Mouse (Mus musculus): ENCODE measurements around the gene Ldlrap1. TPM values are rescaled to one million over a fixed set of nuclear protein-coding genes. Genes with fewer than 3 reads are reported as not detected.

Gene Ldlrap1
- polyA plus RNA-seq, 1 experiment from 2014 or later = 20.7 TPM

DNA sequence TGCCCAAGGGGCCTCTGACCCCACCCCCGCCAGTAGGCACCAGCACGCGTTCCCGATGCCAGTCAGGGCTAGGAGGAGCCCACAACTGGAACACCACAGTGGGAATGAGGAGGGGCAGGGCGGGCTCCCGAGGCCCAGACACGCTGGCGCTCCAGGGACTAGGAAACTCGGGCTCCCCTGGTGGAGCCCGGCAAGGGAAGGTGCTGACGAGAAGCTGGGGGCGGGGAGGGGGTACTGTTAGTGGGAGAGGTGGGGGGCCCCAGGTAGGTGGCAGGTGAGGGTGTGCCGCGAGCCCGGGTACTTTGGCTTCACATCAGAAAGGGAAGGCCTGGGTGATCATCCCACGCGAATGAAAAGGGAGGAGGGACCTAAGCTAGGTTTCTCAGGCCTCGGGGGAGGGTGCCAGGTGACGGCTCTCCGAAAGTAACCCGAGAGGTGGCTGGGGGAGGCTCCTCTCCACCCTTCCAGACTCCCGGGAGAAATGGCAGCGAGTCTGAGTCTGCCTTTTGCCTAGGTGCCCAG lies 859 bp downstream of the Ldlrap1 start:
- peak overlapping the region; percentile 89 for H3K9ac ChIP-seq (ENCODE audit: low read depth, low read length)
- no peaks in the 10 kb centered on the region for H3K9me3 ChIP-seq (replicated peaks; ENCODE audit: control insufficient read depth, low read length)
- peak overlapping the region; percentile 94 for H3K4me2 ChIP-seq (ENCODE audit: low read depth, low read length)
- 2% methylated on average over 23 of the region's 23 CpGs for WGBS (ENCODE audit: insufficient replicate concordance)
- H3K27ac ChIP-seq (ENCODE audit: low read length) = peak overlapping the region; percentile 76
- peaks cover 59% of the 10 kb centered on the region for H3K4me1 ChIP-seq (ENCODE audit: control insufficient read depth, low read depth, low read length)
- no peaks in the 10 kb centered on the region for H3K27me3 ChIP-seq (ENCODE audit: control insufficient read depth, insufficient read depth, low read depth, low read length)
- ATAC-seq (ENCODE audit: low read depth) = no peak; the same call in 1 of the 2 replicates
- H3K36me3 ChIP-seq (ENCODE audit: control insufficient read depth, insufficient read depth) = no peaks in the 10 kb centered on the region
- peak overlapping the region; percentile 78 for H3K4me3 ChIP-seq (ENCODE audit: low read depth, low read length)

DNA sequence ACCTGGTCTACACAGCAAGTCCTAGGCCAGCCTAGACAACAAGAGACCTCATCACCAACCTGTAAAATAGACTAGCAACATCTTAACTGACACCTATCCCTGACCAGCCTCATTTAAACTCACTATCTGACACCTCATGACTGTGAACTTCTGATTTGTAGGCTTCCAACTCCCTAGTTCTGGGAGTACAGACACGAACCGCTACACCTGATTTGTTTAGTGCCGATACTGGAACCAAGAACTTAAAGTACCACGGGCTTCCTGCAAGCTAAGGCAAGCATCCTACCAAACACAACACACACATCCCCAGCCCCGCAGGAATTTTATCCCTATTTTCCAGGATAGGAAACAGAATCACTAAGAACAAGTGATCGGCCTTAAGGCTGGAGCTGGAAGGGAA lies 1.5 kb downstream of the Ldlrap1 start:
- Histone ChIP-seq H3K9me3 (replicated peaks; ENCODE audit: control insufficient read depth, low read length) (no peaks in the 10 kb centered on the region), H3K9ac (ENCODE audit: low read depth, low read length) (peak overlapping the region; percentile 89), H3K36me3 (ENCODE audit: control insufficient read depth, insufficient read depth) (no peaks in the 10 kb centered on the region), H3K4me2 (ENCODE audit: low read depth, low read length) (peak overlapping the region; percentile 94), H3K27me3 (ENCODE audit: control insufficient read depth, insufficient read depth, low read depth, low read length) (no peaks in the 10 kb centered on the region), H3K4me1 (ENCODE audit: control insufficient read depth, low read depth, low read length) (peaks cover 66% of the 10 kb centered on the region), H3K4me3 (ENCODE audit: low read depth, low read length) (peak overlapping the region; percentile 78), H3K27ac (ENCODE audit: low read length) (peak overlapping the region; percentile 78)
- no peak for ATAC-seq (ENCODE audit: low read depth)
- 54% methylated on average over 6 of the region's 6 CpGs for WGBS (ENCODE audit: insufficient replicate concordance)

DNA sequence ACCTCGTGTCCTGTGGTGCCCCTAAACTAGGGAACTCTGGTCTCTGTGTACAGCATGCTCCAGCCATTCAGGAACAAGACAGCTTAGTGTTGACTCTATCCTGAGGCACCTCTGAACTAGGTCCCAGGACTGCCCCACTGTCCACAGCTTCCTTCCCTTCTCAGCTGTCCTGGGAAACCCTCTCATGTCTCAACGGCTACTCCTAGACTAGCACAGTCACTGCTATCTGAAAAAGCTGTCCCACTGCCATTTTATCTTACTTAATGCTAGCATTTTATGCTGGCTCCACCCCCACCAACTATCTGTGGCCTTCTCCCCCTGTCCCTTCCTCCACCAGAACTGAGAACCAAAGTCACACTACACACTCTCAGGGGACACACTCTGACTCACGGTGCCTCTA lies 3.5 kb downstream of the Ldlrap1 start:
- H3K27me3 ChIP-seq (ENCODE audit: control insufficient read depth, insufficient read depth, low read depth, low read length) = no peaks in the 10 kb centered on the region
- H3K9me3 ChIP-seq (replicated peaks; ENCODE audit: control insufficient read depth, low read length) = no peaks in the 10 kb centered on the region
- ATAC-seq (ENCODE audit: low read depth) = peak; percentile 9
- peak overlapping the region; percentile 41 for H3K9ac ChIP-seq (ENCODE audit: low read depth, low read length)
- 3% methylated on average over 3 of the region's 3 CpGs for WGBS (ENCODE audit: insufficient replicate concordance)
- H3K36me3 ChIP-seq (ENCODE audit: control insufficient read depth, insufficient read depth) = no peaks in the 10 kb centered on the region
- H3K27ac ChIP-seq (ENCODE audit: low read length) = peak overlapping the region; percentile 78
- peak overlapping the region; percentile 94 for H3K4me2 ChIP-seq (ENCODE audit: low read depth, low read length)
- peak overlapping the region; percentile 11; the same call in 1 of the 2 replicates for H3K4me3 ChIP-seq (ENCODE audit: low read depth, low read length)
- peaks cover 85% of the 10 kb centered on the region for H3K4me1 ChIP-seq (ENCODE audit: control insufficient read depth, low read depth, low read length)

DNA sequence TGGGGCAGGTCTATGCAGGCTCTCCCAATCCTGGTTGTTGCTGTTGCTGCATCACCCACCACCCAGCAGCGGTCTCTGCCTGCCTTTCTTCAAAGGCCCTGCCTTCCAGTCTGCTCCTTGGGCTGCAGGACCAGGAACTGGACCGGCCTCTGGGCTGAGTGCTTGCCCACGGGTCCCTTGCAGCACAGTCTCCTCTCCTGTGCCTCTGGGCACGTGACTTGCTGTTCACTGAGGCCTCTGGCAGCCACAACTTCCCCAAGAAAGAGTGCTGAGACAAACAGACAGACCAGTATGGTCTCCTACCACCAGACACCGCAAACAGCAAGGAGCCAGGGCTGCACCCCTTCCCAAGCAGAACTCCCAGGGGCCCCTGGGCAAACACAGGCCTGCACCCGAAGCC lies 5.5 kb downstream of the Ldlrap1 start:
- Histone ChIP-seq H3K36me3 (ENCODE audit: control insufficient read depth, insufficient read depth) (no peaks in the 10 kb centered on the region), H3K27me3 (ENCODE audit: control insufficient read depth, insufficient read depth, low read depth, low read length) (no peaks in the 10 kb centered on the region), H3K9me3 (replicated peaks; ENCODE audit: control insufficient read depth, low read length) (no peaks in the 10 kb centered on the region), H3K4me3 (ENCODE audit: low read depth, low read length) (peak overlapping the region; percentile 22), H3K4me2 (ENCODE audit: low read depth, low read length) (peak overlapping the region; percentile 47), H3K4me1 (ENCODE audit: control insufficient read depth, low read depth, low read length) (peaks cover 92% of the 10 kb centered on the region), H3K9ac (ENCODE audit: low read depth, low read length) (peak overlapping the region; percentile 43), H3K27ac (ENCODE audit: low read length) (peak overlapping the region; percentile 67)
- WGBS (ENCODE audit: insufficient replicate concordance) = 19% methylated on average over 6 of the region's 6 CpGs
- ATAC-seq (ENCODE audit: low read depth) = no peak

DNA sequence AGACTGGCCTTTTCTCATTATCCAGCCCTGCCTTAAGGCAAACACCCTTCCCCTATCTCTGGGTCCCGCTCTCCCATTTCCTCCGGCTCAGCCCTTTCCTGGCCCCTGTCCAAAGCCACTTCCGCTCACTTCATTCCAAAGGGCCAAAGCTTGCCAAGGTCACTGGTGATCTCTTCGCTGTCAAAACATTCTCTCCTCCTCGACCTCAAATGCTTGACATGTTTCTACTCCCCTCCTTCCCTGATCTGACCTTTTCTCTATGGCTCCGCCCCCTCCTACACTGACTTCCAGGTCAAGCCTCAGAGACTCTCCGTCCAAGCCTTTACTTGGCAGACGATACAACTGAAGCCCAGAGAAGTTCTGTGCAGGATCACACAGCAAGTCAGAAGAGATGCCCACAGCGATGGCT lies 7.0 kb downstream of the Ldlrap1 start:
- peak; percentile 5; the same call in 1 of the 2 replicates for ATAC-seq (ENCODE audit: low read depth)
- Histone ChIP-seq H3K9me3 (replicated peaks; ENCODE audit: control insufficient read depth, low read length) (no peaks in the 10 kb centered on the region), H3K27me3 (ENCODE audit: control insufficient read depth, insufficient read depth, low read depth, low read length) (no peaks in the 10 kb centered on the region), H3K4me3 (ENCODE audit: low read depth, low read length) (peak overlapping the region; percentile 18; the same call in 1 of the 2 replicates), H3K27ac (ENCODE audit: low read length) (peak overlapping the region; percentile 94), H3K36me3 (ENCODE audit: control insufficient read depth, insufficient read depth) (no peaks in the 10 kb centered on the region), H3K4me1 (ENCODE audit: control insufficient read depth, low read depth, low read length) (peaks cover 95% of the 10 kb centered on the region), H3K9ac (ENCODE audit: low read depth, low read length) (peak overlapping the region; percentile 63), H3K4me2 (ENCODE audit: low read depth, low read length) (peak overlapping the region; percentile 67)
- 36% methylated on average over 9 of the region's 9 CpGs for WGBS (ENCODE audit: insufficient replicate concordance)

DNA sequence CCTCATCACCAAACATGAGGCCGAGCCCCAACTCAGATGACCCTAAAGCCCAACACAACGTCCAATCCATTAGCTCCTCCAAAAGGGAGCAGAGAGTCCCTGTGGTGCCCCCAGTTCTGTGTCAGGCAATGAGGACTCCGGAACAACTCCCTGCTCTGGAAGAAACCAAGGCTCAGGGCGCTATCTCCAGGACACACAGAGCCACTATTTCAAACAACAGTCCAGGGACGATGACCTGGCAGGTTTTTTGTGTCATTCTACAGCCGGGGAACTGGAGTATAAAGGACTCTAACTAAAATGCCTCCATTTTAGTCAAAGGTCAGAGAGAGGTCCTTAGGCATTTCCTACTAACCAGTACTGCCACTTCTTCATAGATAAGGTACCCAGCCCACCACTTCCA lies 7.5 kb downstream of the Ldlrap1 start:
- ATAC-seq (ENCODE audit: low read depth) = peak; percentile 30
- no peaks in the 10 kb centered on the region for H3K27me3 ChIP-seq (ENCODE audit: control insufficient read depth, insufficient read depth, low read depth, low read length)
- 29% methylated on average over 6 of the region's 6 CpGs for WGBS (ENCODE audit: insufficient replicate concordance)
- no peaks in the 10 kb centered on the region for H3K36me3 ChIP-seq (ENCODE audit: control insufficient read depth, insufficient read depth)
- peak overlapping the region; percentile 67 for H3K4me2 ChIP-seq (ENCODE audit: low read depth, low read length)
- H3K9me3 ChIP-seq (replicated peaks; ENCODE audit: control insufficient read depth, low read length) = no peaks in the 10 kb centered on the region
- peak overlapping the region; percentile 32 for H3K4me3 ChIP-seq (ENCODE audit: low read depth, low read length)
- peaks cover 95% of the 10 kb centered on the region for H3K4me1 ChIP-seq (ENCODE audit: control insufficient read depth, low read depth, low read length)
- peak overlapping the region; percentile 94 for H3K27ac ChIP-seq (ENCODE audit: low read length)
- H3K9ac ChIP-seq (ENCODE audit: low read depth, low read length) = peak overlapping the region; percentile 63

DNA sequence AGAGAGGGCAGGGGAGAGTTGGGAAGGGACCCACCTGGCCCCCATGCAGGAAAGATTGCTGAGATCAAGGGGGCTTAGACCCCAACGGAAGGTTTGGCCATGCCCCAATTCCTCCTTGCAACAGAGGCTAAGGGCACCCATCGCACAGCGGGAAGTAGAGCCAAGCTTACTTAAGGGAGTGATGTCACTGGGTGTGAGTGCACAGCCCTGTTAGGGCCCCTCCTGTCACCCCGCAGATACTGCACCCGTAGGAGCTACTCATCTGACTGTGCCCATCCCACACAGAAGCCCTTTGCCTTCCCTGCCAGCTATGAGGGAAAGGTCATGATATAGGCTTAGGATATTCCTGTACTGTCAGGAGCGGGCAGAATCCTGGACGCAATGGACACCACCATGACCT lies 8.3 kb downstream of the Ldlrap1 start:
- H3K4me3 ChIP-seq (ENCODE audit: low read depth, low read length) = peak overlapping the region; percentile 32
- no peaks in the 10 kb centered on the region for H3K9me3 ChIP-seq (replicated peaks; ENCODE audit: control insufficient read depth, low read length)
- ATAC-seq (ENCODE audit: low read depth) = peak; percentile 85
- H3K27ac ChIP-seq (ENCODE audit: low read length) = peak overlapping the region; percentile 94
- 33% methylated on average over 7 of the region's 7 CpGs for WGBS (ENCODE audit: insufficient replicate concordance)
- H3K4me2 ChIP-seq (ENCODE audit: low read depth, low read length) = peak overlapping the region; percentile 67
- H3K27me3 ChIP-seq (ENCODE audit: control insufficient read depth, insufficient read depth, low read depth, low read length) = no peaks in the 10 kb centered on the region
- H3K36me3 ChIP-seq (ENCODE audit: control insufficient read depth, insufficient read depth) = no peaks in the 10 kb centered on the region
- peak overlapping the region; percentile 63 for H3K9ac ChIP-seq (ENCODE audit: low read depth, low read length)
- H3K4me1 ChIP-seq (ENCODE audit: control insufficient read depth, low read depth, low read length) = peaks cover 95% of the 10 kb centered on the region

DNA sequence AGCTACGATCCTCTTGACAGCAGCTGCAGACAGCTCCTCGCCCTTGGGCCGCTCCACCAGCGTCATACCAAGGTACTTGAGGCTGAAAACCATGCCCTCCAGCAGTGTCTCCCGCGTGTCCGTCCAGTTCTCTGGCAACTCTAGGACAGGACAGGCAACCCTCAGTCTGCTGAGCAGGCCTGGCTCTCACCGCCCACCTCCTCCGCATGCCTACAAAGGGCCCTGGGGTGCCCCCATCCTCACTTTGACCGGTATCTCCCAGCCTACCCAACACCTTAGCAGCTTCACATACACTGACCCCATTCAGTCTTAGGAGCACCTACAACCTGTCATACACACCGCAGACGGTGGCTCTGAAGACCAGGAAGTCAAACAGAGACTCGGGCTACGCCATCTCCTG lies 8.9 kb downstream of the Ldlrap1 start:
- Histone ChIP-seq H3K4me1 (ENCODE audit: control insufficient read depth, low read depth, low read length) (peaks cover 94% of the 10 kb centered on the region), H3K27ac (ENCODE audit: low read length) (peak overlapping the region; percentile 94), H3K27me3 (ENCODE audit: control insufficient read depth, insufficient read depth, low read depth, low read length) (no peaks in the 10 kb centered on the region), H3K36me3 (ENCODE audit: control insufficient read depth, insufficient read depth) (no peaks in the 10 kb centered on the region), H3K9ac (ENCODE audit: low read depth, low read length) (no peak overlapping the region; the same call in 1 of the 2 replicates), H3K4me3 (ENCODE audit: low read depth, low read length) (no peak overlapping the region), H3K9me3 (replicated peaks; ENCODE audit: control insufficient read depth, low read length) (no peaks in the 10 kb centered on the region), H3K4me2 (ENCODE audit: low read depth, low read length) (peak overlapping the region; percentile 67)
- no peak for ATAC-seq (ENCODE audit: low read depth)
- 80% methylated on average over 14 of the region's 14 CpGs for WGBS (ENCODE audit: insufficient replicate concordance)

DNA sequence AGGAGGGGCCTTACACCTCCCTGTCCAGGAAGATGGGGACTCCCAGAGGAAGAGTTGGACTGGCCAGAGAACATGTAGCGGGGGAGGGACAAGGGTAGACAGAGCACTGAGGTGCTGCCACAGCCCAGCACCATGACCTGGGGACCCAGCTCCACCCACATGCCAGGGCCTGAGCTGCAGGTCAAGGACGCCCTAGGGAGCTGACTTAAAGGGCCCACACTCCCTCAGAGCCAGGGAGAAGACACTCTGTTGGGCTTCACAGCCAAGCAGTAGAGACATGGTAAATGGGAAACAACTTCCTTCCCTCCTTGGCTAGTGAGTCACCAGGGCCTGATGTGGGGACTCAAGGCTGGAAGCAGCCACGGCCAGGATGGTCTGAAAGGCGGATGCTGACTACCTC lies 9.5 kb downstream of the Ldlrap1 start:
- 75% methylated on average over 4 of the region's 4 CpGs for WGBS (ENCODE audit: insufficient replicate concordance)
- no peaks in the 10 kb centered on the region for H3K9me3 ChIP-seq (replicated peaks; ENCODE audit: control insufficient read depth, low read length)
- H3K4me3 ChIP-seq (ENCODE audit: low read depth, low read length) = no peak overlapping the region
- H3K9ac ChIP-seq (ENCODE audit: low read depth, low read length) = peak overlapping the region; percentile 11; the same call in 1 of the 2 replicates
- H3K27me3 ChIP-seq (ENCODE audit: control insufficient read depth, insufficient read depth, low read depth, low read length) = no peaks in the 10 kb centered on the region
- no peak for ATAC-seq (ENCODE audit: low read depth)
- peaks cover 95% of the 10 kb centered on the region for H3K4me1 ChIP-seq (ENCODE audit: control insufficient read depth, low read depth, low read length)
- 0 out of 2 replicates have a peak overlapping the region, but pooled peaks have one; percentile 67 for H3K4me2 ChIP-seq (ENCODE audit: low read depth, low read length)
- no peaks in the 10 kb centered on the region for H3K36me3 ChIP-seq (ENCODE audit: control insufficient read depth, insufficient read depth)
- peak overlapping the region; percentile 94 for H3K27ac ChIP-seq (ENCODE audit: low read length)
